Mouse (Mus musculus) lung, postnatal 36 days (tissue): ENCODE data around the gene Fzr1.

ENCODE experiments used
- DNase-seq: peaks from one replicate; pipeline ENCODE4 v3.0.0; 2022; ENCODE audit warnings: mixed read lengths

Fzr1 gene

GRCm38 (mm10) chr10:81378553-81379182, 352 bp upstream of the Fzr1 start:
- DNase-seq, result peak; percentile 100

DNA sequence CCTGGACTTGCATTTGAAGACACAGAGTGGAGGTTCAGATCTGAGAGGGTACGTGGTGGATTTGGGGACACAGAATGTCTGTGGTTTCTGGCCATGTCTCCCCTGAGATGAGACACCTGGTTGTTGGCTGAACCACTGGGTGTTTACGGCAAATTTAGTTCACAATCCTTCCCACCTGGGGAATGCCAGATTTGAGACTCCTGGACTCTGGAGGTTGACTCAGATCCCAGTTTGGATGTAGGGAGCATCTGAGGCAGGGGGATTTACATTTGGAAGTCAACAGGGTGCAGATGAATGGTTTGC, 1.0 kb downstream of the Fzr1 start:
- no peak for DNase-seq

GRCm38 (mm10) chr10:81376561-81377361, 1.6 kb downstream of the Fzr1 start:
- DNase-seq, result no peak

DNA sequence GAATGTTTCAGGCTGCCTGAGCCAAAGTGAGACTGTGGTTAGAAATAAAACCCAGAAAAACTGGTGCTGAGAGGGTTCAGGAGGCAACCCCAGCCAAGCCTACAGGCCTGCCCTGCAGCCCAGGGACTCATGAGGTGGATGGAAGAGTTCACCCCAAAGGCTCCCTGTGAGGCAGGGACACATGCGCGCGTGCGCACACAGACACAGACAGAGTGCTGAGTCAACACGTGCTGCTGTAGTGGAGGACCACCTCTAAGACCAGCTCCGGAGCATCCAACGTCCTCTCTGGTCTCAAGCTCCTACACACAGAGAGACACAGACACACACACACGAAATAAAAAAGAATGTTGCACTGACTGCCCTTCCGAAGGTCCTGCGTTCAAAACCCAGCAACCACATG, 3.0 kb downstream of the Fzr1 start:
- DNase-seq, result no peak

DNA sequence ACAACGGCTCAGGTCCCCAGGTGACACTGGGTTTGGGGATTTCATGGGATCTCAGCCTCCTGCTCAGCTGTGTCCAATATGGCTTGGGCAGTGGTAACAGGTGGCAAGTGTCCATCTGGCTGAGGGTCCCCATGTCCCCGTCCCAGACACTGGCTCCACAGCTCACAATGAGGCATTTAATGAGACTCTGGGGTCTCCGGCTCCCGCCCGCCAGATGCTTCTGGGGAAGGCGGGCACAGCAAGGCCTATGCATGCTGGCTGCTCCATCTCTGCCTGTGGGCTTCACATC, 11.2 kb downstream of the Fzr1 start:
- DNase-seq, result no peak

DNA sequence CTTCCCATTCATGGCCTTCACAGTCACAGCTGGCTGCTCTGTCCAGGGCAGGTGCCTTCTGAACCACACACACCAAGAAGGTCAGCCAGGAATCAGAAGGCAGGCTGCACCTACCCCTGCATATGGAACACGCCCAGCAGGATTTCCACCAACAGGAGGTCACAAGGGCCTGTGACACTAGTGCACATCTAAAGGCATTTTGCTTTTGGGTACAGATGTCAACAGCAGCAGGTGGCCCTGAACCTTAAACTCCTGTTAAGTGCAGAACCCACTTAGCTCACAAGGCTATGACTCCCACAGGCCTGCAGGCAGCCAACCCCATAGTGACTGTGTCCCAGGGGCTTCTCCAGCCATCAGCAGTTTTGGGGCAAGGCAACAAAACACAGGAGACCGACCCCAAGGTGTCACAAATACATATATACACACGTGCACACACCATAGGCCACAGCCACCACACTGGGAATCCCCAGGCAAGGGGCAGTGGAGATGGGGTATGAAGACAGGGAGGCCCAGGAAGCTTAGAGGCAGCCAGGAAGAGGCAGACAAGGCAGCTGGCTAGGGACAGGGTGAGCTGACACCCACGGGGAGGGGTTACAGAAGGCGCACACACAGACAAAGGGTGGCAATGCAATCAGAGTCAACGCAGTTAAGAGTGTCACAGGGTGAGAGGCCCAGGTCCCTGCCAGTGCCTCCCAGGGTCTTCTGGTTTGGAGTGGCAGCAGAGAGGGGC, 11.7 kb downstream of the Fzr1 start:
- DNase-seq, result no peak

DNA sequence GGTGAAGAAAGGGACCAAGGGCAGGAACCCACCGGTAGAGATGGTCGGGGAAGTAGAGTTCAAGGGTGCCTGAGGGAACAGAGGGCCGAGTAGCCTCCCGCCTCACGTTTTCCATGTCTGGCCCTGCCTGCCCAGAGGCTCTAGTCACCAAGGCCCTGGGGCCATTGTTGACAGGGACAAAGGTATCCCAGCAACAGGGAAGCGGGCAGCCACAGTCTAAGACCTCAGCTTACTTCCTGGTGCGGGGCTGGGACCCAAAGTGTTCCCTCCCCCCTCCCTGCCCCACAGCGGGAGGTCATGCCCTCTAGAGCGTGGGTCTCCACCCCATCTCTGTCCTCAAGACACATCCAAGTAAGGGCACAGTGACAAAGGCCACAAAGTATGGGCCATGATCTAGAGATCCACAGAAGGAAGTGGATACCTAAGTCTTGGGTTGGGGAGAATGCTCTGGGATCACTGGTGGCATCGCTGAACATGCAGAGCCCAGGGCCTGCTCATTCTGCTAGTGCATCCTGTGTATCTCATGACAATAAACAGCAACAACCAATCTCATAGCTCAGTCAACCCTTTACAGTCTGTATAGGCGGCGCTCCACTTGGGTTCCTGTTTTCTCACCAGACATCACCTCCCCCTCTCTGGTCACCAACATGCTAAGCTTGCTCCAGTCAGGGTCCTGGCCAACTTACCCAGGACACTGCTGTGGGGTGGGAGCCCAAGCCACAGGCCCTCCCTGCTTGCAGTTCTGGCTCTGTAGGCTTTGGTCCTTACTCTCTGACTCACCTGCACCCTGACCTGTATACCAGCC, 12.4 kb downstream of the Fzr1 start, which contains the start of gene 4930404N11Rik:
TSS of gene 4930404N11Rik (minus strand) at position 145 of the 805 bp plus-strand sequence.
- DNase-seq, result peak; percentile 55

- DNase-seq, result no peak
These were observed 13.2 kb downstream of the Fzr1 start for GRCm38 (mm10) chr10:81365073-81365472.

DNA sequence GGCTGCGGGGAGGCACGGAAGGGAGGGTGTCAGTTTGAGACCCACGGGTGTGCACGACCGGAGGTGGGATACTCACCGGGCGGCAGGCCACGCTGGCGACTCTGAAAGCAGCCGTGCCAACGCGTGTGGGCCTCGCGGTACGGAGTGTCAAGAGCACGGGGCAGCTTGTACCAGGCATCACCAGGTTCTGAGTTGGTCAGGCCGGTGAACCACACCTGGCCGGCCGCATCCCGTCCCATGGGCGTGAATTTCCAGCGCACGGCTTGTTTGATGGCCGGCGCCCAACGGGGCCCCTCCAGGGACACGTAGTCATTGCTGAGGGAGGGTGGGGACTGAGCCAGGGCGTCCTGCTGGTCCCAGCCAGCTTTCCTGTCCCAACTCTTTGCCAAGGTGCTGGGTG, 13.7 kb downstream of the Fzr1 start:
- peak; percentile 36 for DNase-seq

- DNase-seq, result no peak
These were observed 14.6 kb downstream of the Fzr1 start for GRCm38 (mm10) chr10:81363436-81364346.

- no peak for DNase-seq
These were observed 15.9 kb downstream of the Fzr1 start for GRCm38 (mm10) chr10:81362336-81362949.

- DNase-seq, result no peak
These were observed 17.6 kb downstream of the Fzr1 start for GRCm38 (mm10) chr10:81360721-81361120.

- DNase-seq, result peak; percentile 53
These were observed 19.5 kb downstream of the Fzr1 start for GRCm38 (mm10) chr10:81358841-81359240.

- peak; percentile 40 for DNase-seq
These were observed 20.1 kb downstream of the Fzr1 start for GRCm38 (mm10) chr10:81358209-81358608.

DNA sequence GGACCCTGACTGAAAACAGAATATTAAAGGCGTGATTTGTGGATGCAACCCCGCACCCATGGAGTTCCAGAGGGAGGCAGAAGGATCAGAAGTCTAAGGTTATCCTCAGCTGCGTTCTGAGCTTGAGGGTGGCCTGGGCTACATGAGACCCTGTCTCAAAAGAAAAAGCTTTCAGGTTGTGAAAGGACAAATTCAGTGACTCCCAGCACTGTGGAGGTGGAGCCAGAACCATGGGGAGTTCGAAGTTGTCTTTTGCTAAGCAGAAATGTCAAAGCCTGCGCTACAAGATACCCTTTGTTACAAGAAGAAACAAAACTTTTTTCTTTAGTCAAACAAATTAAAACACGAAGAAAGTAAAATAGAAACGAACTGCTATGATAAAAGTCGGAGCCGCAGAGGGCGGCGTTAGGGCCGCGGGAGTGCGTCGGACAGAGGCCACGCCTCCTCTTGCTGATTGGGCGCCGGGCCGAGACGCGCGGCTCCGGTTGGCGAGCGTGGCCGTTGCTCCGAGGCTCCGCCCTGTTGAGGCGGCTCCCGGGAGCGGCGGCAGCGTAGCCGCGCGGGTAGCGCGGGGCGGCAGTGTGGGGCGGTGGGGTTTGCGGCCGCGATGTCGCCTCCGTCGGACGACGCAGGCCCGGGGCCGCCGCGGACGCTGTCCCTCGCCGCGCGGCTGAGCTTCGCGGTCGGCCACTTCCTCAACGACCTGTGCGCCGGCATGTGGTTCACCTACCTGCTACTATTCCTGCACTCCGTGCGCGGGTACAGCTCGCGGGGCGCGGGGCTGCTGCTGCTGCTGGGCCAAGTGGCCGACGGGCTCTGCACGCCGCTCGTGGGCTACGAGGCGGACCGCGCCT, 21.1 kb downstream of the Fzr1 start, which contains the start of gene Mfsd12:
TSS of gene Mfsd12 (plus strand) at position 501 of the 854 bp plus-strand sequence.
- DNase-seq, result peak; percentile 93

DNA sequence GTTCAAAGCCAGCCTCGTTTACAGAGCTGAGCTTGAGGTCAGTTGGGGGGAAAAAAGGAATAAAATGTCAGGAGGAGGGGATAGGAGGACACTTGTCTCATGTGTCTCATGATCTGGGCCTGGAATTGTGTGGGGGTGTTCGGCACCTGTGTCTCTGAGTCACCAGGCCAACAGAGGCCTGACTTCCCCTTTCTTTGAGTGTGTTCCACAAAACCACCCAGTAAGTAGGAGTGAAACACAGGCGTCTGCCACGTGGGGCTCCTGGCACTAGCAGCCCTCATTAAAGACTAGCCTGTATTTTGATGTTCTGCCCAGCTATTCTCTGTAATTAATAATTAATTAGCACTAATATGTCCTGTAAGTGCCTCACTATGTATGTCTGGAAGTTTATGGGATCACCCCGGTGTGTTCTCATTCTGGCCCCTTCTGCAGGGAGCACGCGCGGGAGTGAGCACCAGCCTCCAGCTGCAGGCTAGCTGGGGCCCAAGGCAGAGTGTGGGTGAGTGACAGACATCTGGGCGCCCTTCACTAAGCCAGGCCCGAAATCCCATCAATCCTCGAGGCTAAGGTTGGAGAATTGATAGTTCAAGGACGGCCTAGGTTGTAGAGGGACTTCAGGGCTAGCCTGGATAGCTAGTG, 21.8 kb downstream of the Fzr1 start:
- DNase-seq, result peak; percentile 64

DNA sequence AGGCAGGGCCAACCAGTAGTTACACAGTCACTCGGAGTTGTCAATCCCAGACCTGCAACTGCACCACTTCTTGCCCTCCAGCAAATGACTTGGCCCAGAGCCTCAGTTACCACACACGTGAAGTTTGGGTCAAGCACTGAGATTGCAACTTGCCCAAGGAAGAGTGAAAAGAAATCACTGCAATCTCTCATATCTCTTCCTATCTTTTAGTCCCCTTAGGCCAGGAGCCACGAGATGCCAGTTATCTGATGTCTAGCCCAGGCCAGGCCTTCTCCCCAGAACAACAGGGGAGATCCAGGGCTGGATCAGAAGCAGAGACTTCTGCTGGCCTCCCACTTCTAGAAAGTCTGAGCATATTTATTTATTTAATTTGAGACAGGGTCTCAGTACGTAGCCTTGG, 22.8 kb downstream of the Fzr1 start:
- no peak for DNase-seq

DNA sequence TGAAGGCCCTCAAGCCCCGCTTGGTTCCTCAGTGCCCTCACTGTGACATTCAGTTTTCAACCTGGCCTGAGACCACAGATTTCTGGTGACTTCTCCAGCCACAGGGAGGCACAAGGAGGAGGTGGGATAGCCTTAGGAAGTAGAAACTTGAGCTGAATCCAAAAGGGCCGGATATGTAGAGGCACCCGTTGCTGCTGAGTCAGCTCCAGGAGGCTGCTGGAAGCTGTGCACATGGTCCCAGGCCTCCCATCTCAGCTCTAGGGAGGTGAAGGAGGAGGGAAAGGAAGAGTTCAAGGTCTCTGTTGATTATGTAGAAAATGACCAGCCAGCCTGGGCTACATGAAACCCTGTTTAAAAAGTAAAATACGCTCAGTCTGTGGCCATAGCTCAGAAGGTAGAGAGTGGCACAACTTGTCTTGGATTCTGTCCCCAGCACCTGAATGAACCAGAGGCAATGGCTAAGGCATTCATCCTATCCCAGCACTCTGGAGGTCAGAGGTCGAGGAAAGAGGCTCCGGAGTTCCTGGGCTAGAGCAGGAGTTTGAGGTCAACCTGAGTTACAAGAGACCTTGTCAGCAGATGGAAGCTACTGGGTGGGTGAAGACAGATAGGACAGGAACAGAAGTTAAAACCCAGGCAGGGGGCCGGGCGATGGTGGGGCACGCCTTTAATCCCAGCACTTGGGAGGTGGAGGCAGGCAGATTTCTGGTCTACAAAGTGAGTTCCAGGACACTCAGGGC, 23.4 kb downstream of the Fzr1 start:
- no peak for DNase-seq

DNA sequence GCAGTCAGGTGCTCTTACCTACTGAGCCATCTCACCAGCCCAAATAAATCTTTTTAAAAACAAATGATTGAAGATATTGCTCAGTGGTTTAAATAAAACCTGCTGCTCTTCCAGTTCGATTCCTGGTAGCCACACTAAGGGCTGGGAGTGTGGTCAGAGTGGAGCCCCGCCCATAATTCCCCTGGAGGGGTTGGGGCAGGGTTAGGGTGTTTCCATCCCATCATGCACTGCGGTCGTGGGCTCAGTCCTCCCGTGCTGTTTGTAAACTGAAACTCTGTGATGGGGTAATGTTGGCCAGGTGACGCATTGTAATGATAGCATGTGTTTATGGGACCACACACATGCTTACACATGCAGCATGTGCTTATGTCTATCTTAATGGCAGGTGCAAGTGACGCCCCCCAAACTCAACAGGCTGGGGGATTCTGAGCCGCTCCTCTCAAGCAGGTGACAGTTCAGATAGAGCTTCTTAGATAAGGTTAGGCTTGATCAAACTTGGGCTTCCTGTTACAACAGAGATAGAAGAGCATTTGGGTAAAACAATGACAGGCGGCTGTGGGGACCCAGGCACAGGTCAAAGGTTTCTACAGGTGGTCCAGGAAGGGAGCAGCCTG, 26.5 kb downstream of the Fzr1 start:
- DNase-seq, result no peak
